Mouse (Mus musculus): ENCODE measurements at regions not wholly inside any gene's neighbourhood (a gene's known extent, or its start where the extent isn't known, plus 50 kb on each side); places are given as distances from the start of the nearest gene placed in this dataset.

GRCm38 (mm10) chr10:95025569-95026327, 81.1 kb upstream of the Plxnc1 start:
- H3K4me1 ChIP-seq (ENCODE audit: control insufficient read depth, insufficient read depth, low read length) = no peaks in the 10 kb centered on the region
- ATAC-seq (replicated peaks; ENCODE audit: insufficient number of reproducible peaks, low FRiP score, low TSS enrichment, low read depth) = no peak
- no peaks in the 10 kb centered on the region for H3K9me3 ChIP-seq (replicated peaks; ENCODE audit: control insufficient read depth, low read length)
- H3K9ac ChIP-seq (replicated peaks; ENCODE audit: low read length) = no peak overlapping the region
- no peaks in the 10 kb centered on the region for H3K36me3 ChIP-seq (replicated peaks; ENCODE audit: control insufficient read depth, insufficient read depth, low read depth, low read length)
- no peak overlapping the region for H3K4me3 ChIP-seq (ENCODE audit: low read depth, low read length)
- H3K27me3 ChIP-seq (ENCODE audit: control insufficient read depth, insufficient read depth, low read length) = no peaks in the 10 kb centered on the region
- no peak overlapping the region for H3K4me2 ChIP-seq (ENCODE audit: low read depth, low read length)
- no peak overlapping the region for H3K27ac ChIP-seq (replicated peaks; ENCODE audit: low read depth, low read length)
- WGBS = 91% methylated on average over 12 of the region's 12 CpGs
- DNase-seq (ENCODE audit: low spot score) = no peak

GRCm38 (mm10) chr10:95021209-95021608, 76.6 kb upstream of the Plxnc1 start:
- Histone ChIP-seq H3K36me3 (replicated peaks; ENCODE audit: control insufficient read depth, insufficient read depth, low read depth, low read length) (no peaks in the 10 kb centered on the region), H3K4me1 (ENCODE audit: control insufficient read depth, insufficient read depth, low read length) (no peaks in the 10 kb centered on the region), H3K4me2 (ENCODE audit: low read depth, low read length) (no peak overlapping the region), H3K27ac (replicated peaks; ENCODE audit: low read depth, low read length) (no peak overlapping the region), H3K9me3 (replicated peaks; ENCODE audit: control insufficient read depth, low read length) (no peaks in the 10 kb centered on the region), H3K27me3 (ENCODE audit: control insufficient read depth, insufficient read depth, low read length) (no peaks in the 10 kb centered on the region), H3K4me3 (ENCODE audit: low read depth, low read length) (no peak overlapping the region), H3K9ac (replicated peaks; ENCODE audit: low read length) (no peak overlapping the region)
- DNase-seq (ENCODE audit: low spot score) (no peak), ATAC-seq (replicated peaks; ENCODE audit: insufficient number of reproducible peaks, low FRiP score, low TSS enrichment, low read depth) (no peak)
- 89% methylated on average over 1 of the region's 1 CpGs for WGBS

- Histone ChIP-seq H3K27me3 (ENCODE audit: control insufficient read depth, insufficient read depth, low read length) (no peaks in the 10 kb centered on the region), H3K4me3 (ENCODE audit: low read depth, low read length) (no peak overlapping the region), H3K27ac (replicated peaks; ENCODE audit: low read depth, low read length) (no peak overlapping the region), H3K9me3 (replicated peaks; ENCODE audit: control insufficient read depth, low read length) (no peaks in the 10 kb centered on the region), H3K36me3 (replicated peaks; ENCODE audit: control insufficient read depth, insufficient read depth, low read depth, low read length) (no peaks in the 10 kb centered on the region), H3K4me2 (ENCODE audit: low read depth, low read length) (no peak overlapping the region), H3K4me1 (ENCODE audit: control insufficient read depth, insufficient read depth, low read length) (no peaks in the 10 kb centered on the region), H3K9ac (replicated peaks; ENCODE audit: low read length) (no peak overlapping the region)
- ATAC-seq (replicated peaks; ENCODE audit: insufficient number of reproducible peaks, low FRiP score, low TSS enrichment, low read depth) = no peak
- no peak for DNase-seq (ENCODE audit: low spot score)
- 90% methylated on average over 7 of the region's 7 CpGs for WGBS
Measured at GRCm38 (mm10) chr10:95016896-95017295, 72.3 kb upstream of the Plxnc1 start.

- DNase-seq (ENCODE audit: low spot score) (no peak), ATAC-seq (replicated peaks; ENCODE audit: insufficient number of reproducible peaks, low FRiP score, low TSS enrichment, low read depth) (no peak)
- H3K9me3 ChIP-seq (replicated peaks; ENCODE audit: control insufficient read depth, low read length) = no peaks in the 10 kb centered on the region
- H3K4me1 ChIP-seq (ENCODE audit: control insufficient read depth, insufficient read depth, low read length) = no peaks in the 10 kb centered on the region
- WGBS = 89% methylated on average over 9 of the region's 9 CpGs
- no peak overlapping the region for H3K27ac ChIP-seq (replicated peaks; ENCODE audit: low read depth, low read length)
- H3K4me2 ChIP-seq (ENCODE audit: low read depth, low read length) = no peak overlapping the region
- H3K27me3 ChIP-seq (ENCODE audit: control insufficient read depth, insufficient read depth, low read length) = no peaks in the 10 kb centered on the region
- no peak overlapping the region for H3K4me3 ChIP-seq (ENCODE audit: low read depth, low read length)
- H3K9ac ChIP-seq (replicated peaks; ENCODE audit: low read length) = no peak overlapping the region
- no peaks in the 10 kb centered on the region for H3K36me3 ChIP-seq (replicated peaks; ENCODE audit: control insufficient read depth, insufficient read depth, low read depth, low read length)
Measured at GRCm38 (mm10) chr10:95015298-95015951, 70.8 kb upstream of the Plxnc1 start.

GRCm38 (mm10) chr10:95013946-95014345, 69.3 kb upstream of the Plxnc1 start:
- no peak for DNase-seq (ENCODE audit: low spot score)
- no peaks in the 10 kb centered on the region for H3K9me3 ChIP-seq (replicated peaks; ENCODE audit: control insufficient read depth, low read length)
- no peak overlapping the region for H3K4me2 ChIP-seq (ENCODE audit: low read depth, low read length)
- no peaks in the 10 kb centered on the region for H3K27me3 ChIP-seq (ENCODE audit: control insufficient read depth, insufficient read depth, low read length)
- H3K9ac ChIP-seq (replicated peaks; ENCODE audit: low read length) = no peak overlapping the region
- no peaks in the 10 kb centered on the region for H3K4me1 ChIP-seq (ENCODE audit: control insufficient read depth, insufficient read depth, low read length)
- ATAC-seq (replicated peaks; ENCODE audit: insufficient number of reproducible peaks, low FRiP score, low TSS enrichment, low read depth) = no peak
- H3K36me3 ChIP-seq (replicated peaks; ENCODE audit: control insufficient read depth, insufficient read depth, low read depth, low read length) = no peaks in the 10 kb centered on the region
- 88% methylated on average over 4 of the region's 4 CpGs for WGBS
- H3K4me3 ChIP-seq (ENCODE audit: low read depth, low read length) = no peak overlapping the region
- H3K27ac ChIP-seq (replicated peaks; ENCODE audit: low read depth, low read length) = no peak overlapping the region

GRCm38 (mm10) chr10:95013213-95013915, 68.7 kb upstream of the Plxnc1 start:
- H3K9ac ChIP-seq (replicated peaks; ENCODE audit: low read length) = no peak overlapping the region
- no peak for ATAC-seq (replicated peaks; ENCODE audit: insufficient number of reproducible peaks, low FRiP score, low TSS enrichment, low read depth)
- no peak for DNase-seq (ENCODE audit: low spot score)
- H3K27ac ChIP-seq (replicated peaks; ENCODE audit: low read depth, low read length) = no peak overlapping the region
- H3K27me3 ChIP-seq (ENCODE audit: control insufficient read depth, insufficient read depth, low read length) = no peaks in the 10 kb centered on the region
- no peaks in the 10 kb centered on the region for H3K36me3 ChIP-seq (replicated peaks; ENCODE audit: control insufficient read depth, insufficient read depth, low read depth, low read length)
- no peaks in the 10 kb centered on the region for H3K4me1 ChIP-seq (ENCODE audit: control insufficient read depth, insufficient read depth, low read length)
- no peak overlapping the region for H3K4me2 ChIP-seq (ENCODE audit: low read depth, low read length)
- 89% methylated on average over 11 of the region's 11 CpGs for WGBS
- H3K9me3 ChIP-seq (replicated peaks; ENCODE audit: control insufficient read depth, low read length) = no peaks in the 10 kb centered on the region
- H3K4me3 ChIP-seq (ENCODE audit: low read depth, low read length) = no peak overlapping the region

- no peaks in the 10 kb centered on the region for H3K4me1 ChIP-seq (ENCODE audit: control insufficient read depth, insufficient read depth, low read length)
- no peak overlapping the region for H3K4me3 ChIP-seq (ENCODE audit: low read depth, low read length)
- no peak overlapping the region for H3K4me2 ChIP-seq (ENCODE audit: low read depth, low read length)
- 94% methylated on average over 6 of the region's 6 CpGs for WGBS
- H3K27me3 ChIP-seq (ENCODE audit: control insufficient read depth, insufficient read depth, low read length) = no peaks in the 10 kb centered on the region
- H3K36me3 ChIP-seq (replicated peaks; ENCODE audit: control insufficient read depth, insufficient read depth, low read depth, low read length) = no peaks in the 10 kb centered on the region
- H3K27ac ChIP-seq (replicated peaks; ENCODE audit: low read depth, low read length) = no peak overlapping the region
- ATAC-seq (replicated peaks; ENCODE audit: insufficient number of reproducible peaks, low FRiP score, low TSS enrichment, low read depth) (no peak), DNase-seq (ENCODE audit: low spot score) (no peak)
- no peak overlapping the region for H3K9ac ChIP-seq (replicated peaks; ENCODE audit: low read length)
- no peaks in the 10 kb centered on the region for H3K9me3 ChIP-seq (replicated peaks; ENCODE audit: control insufficient read depth, low read length)
Measured at GRCm38 (mm10) chr10:95010333-95010732, 65.7 kb upstream of the Plxnc1 start.

GRCm38 (mm10) chr10:95009081-95009480, 64.4 kb upstream of the Plxnc1 start:
- Histone ChIP-seq H3K4me1 (ENCODE audit: control insufficient read depth, insufficient read depth, low read length) (no peaks in the 10 kb centered on the region), H3K27me3 (ENCODE audit: control insufficient read depth, insufficient read depth, low read length) (no peaks in the 10 kb centered on the region), H3K27ac (replicated peaks; ENCODE audit: low read depth, low read length) (no peak overlapping the region), H3K9me3 (replicated peaks; ENCODE audit: control insufficient read depth, low read length) (no peaks in the 10 kb centered on the region), H3K36me3 (replicated peaks; ENCODE audit: control insufficient read depth, insufficient read depth, low read depth, low read length) (no peaks in the 10 kb centered on the region), H3K4me2 (ENCODE audit: low read depth, low read length) (no peak overlapping the region), H3K9ac (replicated peaks; ENCODE audit: low read length) (no peak overlapping the region), H3K4me3 (ENCODE audit: low read depth, low read length) (no peak overlapping the region)
- WGBS = 97% methylated on average over 1 of the region's 1 CpGs
- ATAC-seq (replicated peaks; ENCODE audit: insufficient number of reproducible peaks, low FRiP score, low TSS enrichment, low read depth) (no peak), DNase-seq (ENCODE audit: low spot score) (no peak)
